Mouse (Mus musculus): ENCODE data around the gene H2-DMa. TPM values are rescaled to one million over a fixed set of nuclear protein-coding genes. Genes with fewer than 3 reads are reported as not detected.

Gene H2-DMa
- total RNA-seq, 2 experiments from 2014 or later, result 13.3 to 37.5 TPM

DNA sequence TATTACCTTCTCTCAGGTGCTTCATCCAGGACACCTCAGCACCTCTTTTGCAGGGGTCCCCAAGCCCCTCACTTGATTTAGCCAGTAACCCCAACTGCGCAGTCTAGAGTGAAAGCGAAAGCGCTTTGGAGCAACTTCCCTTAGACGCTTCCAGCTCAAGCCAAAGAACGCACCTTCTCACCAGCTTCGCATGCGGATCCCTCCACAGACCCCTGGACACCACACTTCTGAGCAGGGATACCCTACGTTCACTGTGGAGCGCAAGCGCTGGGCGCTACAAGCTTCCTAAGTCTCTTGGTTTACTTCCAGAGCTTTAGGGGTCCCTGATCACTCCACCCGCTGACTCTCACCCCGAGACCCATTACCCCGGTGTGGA, 67.5 kb downstream of the H2-DMa start:
- peak; percentile 21 for ATAC-seq (replicated peaks; ENCODE audit: low FRiP score, poor library complexity, severe bottlenecking)

DNA sequence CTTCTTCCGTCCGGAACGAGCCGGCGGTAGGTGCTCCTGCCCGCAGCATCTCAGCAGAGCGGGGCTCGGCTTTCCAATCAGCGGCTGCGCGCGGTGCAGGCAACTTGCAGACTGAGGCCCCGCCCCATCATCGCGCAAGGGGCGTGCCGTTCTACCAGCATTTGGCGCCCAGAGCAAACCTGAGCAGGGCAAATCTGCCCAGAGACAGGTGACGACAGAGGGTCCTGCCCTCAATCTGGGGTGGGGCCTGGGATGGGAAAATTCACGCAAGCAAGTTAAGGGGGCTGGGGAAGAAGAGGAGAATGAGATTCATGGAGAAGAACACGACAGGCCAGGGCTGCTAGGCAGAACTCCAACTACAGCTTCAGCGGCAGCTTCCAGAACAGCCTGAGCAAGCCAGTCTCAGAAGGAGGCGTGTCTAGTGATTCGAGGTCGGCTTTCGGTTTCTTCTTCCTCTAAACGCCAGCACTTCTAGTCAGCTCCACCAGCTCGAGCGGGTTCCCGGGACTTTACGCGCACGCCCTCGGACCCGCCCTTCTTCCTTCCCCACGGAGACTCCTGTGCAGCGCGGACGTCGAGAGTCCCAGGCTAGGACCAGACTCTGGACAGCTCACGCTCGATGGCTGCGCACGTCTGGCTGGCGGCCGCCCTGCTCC, 68.0 kb downstream of the H2-DMa start, which contains the start of the genes Tap1 and Psmb9:
Gene Tap1 (plus strand): TSS at position 293 of the 656 bp plus-strand sequence.
Gene Psmb9 (minus strand): TSS at position 504 of the 656 bp plus-strand sequence.
- ATAC-seq (replicated peaks; ENCODE audit: low FRiP score, poor library complexity, severe bottlenecking), result peak; percentile 86

DNA sequence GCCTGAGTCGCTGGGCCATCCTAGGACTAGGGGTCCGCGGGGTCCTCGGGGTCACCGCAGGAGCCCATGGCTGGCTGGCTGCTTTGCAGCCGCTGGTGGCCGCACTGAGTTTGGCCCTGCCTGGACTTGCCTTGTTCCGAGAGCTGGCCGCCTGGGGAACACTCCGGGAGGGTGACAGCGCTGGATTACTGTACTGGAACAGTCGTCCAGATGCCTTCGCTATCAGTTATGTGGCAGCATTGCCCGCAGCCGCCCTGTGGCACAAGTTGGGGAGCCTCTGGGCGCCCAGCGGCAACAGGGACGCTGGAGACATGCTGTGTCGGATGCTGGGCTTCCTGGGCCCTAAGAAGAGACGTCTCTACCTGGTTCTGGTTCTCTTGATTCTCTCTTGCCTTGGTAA, 68.7 kb downstream of the H2-DMa start:
- ATAC-seq (replicated peaks; ENCODE audit: low FRiP score, poor library complexity, severe bottlenecking), result peak; percentile 73

Other genes starting within 250 kb of the H2-DMa start
Only the 30 nearest of the 32 such genes appear.
- 5.0 and 17.6 TPM in 2 replicates for gene Kifc1, start 228.9 kb upstream of the H2-DMa start, total RNA-seq (2015; ENCODE audit: low replicate concordance)
- 47.5 and 80.7 TPM in 2 replicates for gene Kifc1, start 228.9 kb upstream of the H2-DMa start, total RNA-seq (2017; ENCODE audit: low replicate concordance)
- not detected in 2 replicates for gene Platr17, start 214.4 kb upstream of the H2-DMa start, total RNA-seq (2015; ENCODE audit: low replicate concordance)
- gene Platr17, start 214.4 kb upstream of the H2-DMa start, total RNA-seq (2017; ENCODE audit: low replicate concordance), result 9.7 TPM in 1 of 2 replicates, not detected in the other
- gene Daxx, start 210.1 kb upstream of the H2-DMa start, total RNA-seq (2015; ENCODE audit: low replicate concordance), result 12.1 and 14.2 TPM in 2 replicates
- 20.4 and 21.7 TPM in 2 replicates for gene Daxx, start 210.1 kb upstream of the H2-DMa start, total RNA-seq (2017; ENCODE audit: low replicate concordance)
- 30.7 and 30.9 TPM in 2 replicates for gene Tapbp, start 203.6 kb upstream of the H2-DMa start, total RNA-seq (2015; ENCODE audit: low replicate concordance)
- 34.3 and 39.6 TPM in 2 replicates for gene Tapbp, start 203.6 kb upstream of the H2-DMa start, total RNA-seq (2017; ENCODE audit: low replicate concordance)
- 4.0 and 7.9 TPM in 2 replicates for gene Zbtb22, start 203.6 kb upstream of the H2-DMa start, total RNA-seq (2015; ENCODE audit: low replicate concordance)
- gene Zbtb22, start 203.6 kb upstream of the H2-DMa start, total RNA-seq (2017; ENCODE audit: low replicate concordance), result 8.8 and 10.3 TPM in 2 replicates
- 5.2 and 6.1 TPM in 2 replicates for gene Rgl2, start 190.0 kb upstream of the H2-DMa start, total RNA-seq (2015; ENCODE audit: low replicate concordance)
- 5.6 and 9.7 TPM in 2 replicates for gene Rgl2, start 190.0 kb upstream of the H2-DMa start, total RNA-seq (2017; ENCODE audit: low replicate concordance)
- gene Pfdn6, start 179.2 kb upstream of the H2-DMa start, total RNA-seq (2015; ENCODE audit: low replicate concordance), result 15.9 and 38.0 TPM in 2 replicates
- 22.9 TPM in 2 replicates for gene Pfdn6, start 179.2 kb upstream of the H2-DMa start, total RNA-seq (2017; ENCODE audit: low replicate concordance)
- 4.0 and 15.9 TPM in 2 replicates for gene Wdr46, start 178.9 kb upstream of the H2-DMa start, total RNA-seq (2015; ENCODE audit: low replicate concordance)
- 7.5 and 8.5 TPM in 2 replicates for gene Wdr46, start 178.9 kb upstream of the H2-DMa start, total RNA-seq (2017; ENCODE audit: low replicate concordance)
- not detected in 2 replicates for gene B3galt4, start 168.1 kb upstream of the H2-DMa start, total RNA-seq (2015; ENCODE audit: low replicate concordance)
- gene B3galt4, start 168.1 kb upstream of the H2-DMa start, total RNA-seq (2017; ENCODE audit: low replicate concordance), result 0.70 and 0.94 TPM in 2 replicates
- 8.2 and 11.3 TPM in 2 replicates for gene Vps52, start 163.7 kb upstream of the H2-DMa start, total RNA-seq (2015; ENCODE audit: low replicate concordance)
- gene Vps52, start 163.7 kb upstream of the H2-DMa start, total RNA-seq (2017; ENCODE audit: low replicate concordance), result 13.0 and 17.0 TPM in 2 replicates
- gene Rps18, start 163.5 kb upstream of the H2-DMa start, total RNA-seq (2015; ENCODE audit: low replicate concordance), result 758 and 917 TPM in 2 replicates
- gene Rps18, start 163.5 kb upstream of the H2-DMa start, total RNA-seq (2017; ENCODE audit: low replicate concordance), result 207 and 301 TPM in 2 replicates
- gene H2-K1, start 119.2 kb upstream of the H2-DMa start, total RNA-seq (2015; ENCODE audit: low replicate concordance), result 177 and 273 TPM in 2 replicates
- 97.6 and 121 TPM in 2 replicates for gene H2-K1, start 119.2 kb upstream of the H2-DMa start, total RNA-seq (2017; ENCODE audit: low replicate concordance)
- 1.9 and 9.2 TPM in 2 replicates for gene Ring1, start 94.9 kb upstream of the H2-DMa start, total RNA-seq (2015; ENCODE audit: low replicate concordance)
- 2.0 and 2.8 TPM in 2 replicates for gene Ring1, start 94.9 kb upstream of the H2-DMa start, total RNA-seq (2017; ENCODE audit: low replicate concordance)
- gene H2-Ke6, start 91.5 kb upstream of the H2-DMa start, total RNA-seq (2015; ENCODE audit: low replicate concordance), result 26.5 and 50.7 TPM in 2 replicates
- gene H2-Ke6, start 91.5 kb upstream of the H2-DMa start, total RNA-seq (2017; ENCODE audit: low replicate concordance), result 15.0 and 17.8 TPM in 2 replicates
- gene Slc39a7, start 87.9 kb upstream of the H2-DMa start, total RNA-seq (2015; ENCODE audit: low replicate concordance), result not detected in 2 replicates
- 11.5 and 16.6 TPM in 2 replicates for gene Slc39a7, start 87.9 kb upstream of the H2-DMa start, total RNA-seq (2017; ENCODE audit: low replicate concordance)
- 7.1 and 8.3 TPM in 2 replicates for gene Rxrb, start 87.7 kb upstream of the H2-DMa start, total RNA-seq (2015; ENCODE audit: low replicate concordance)
- 10.7 and 12.0 TPM in 2 replicates for gene Rxrb, start 87.7 kb upstream of the H2-DMa start, total RNA-seq (2017; ENCODE audit: low replicate concordance)
- 1.3 TPM in 1 of 2 replicates, not detected in the other for gene Col11a2, start 80.1 kb upstream of the H2-DMa start, total RNA-seq (2015; ENCODE audit: low replicate concordance)
- gene Col11a2, start 80.1 kb upstream of the H2-DMa start, total RNA-seq (2017; ENCODE audit: low replicate concordance), result 4.3 and 7.0 TPM in 2 replicates
- 0.84 and 7.9 TPM in 2 replicates for gene H2-Oa, start 27.2 kb upstream of the H2-DMa start, total RNA-seq (2015; ENCODE audit: low replicate concordance)
- 1.1 TPM in 1 of 2 replicates, not detected in the other for gene H2-Oa, start 27.2 kb upstream of the H2-DMa start, total RNA-seq (2017; ENCODE audit: low replicate concordance)
- gene Brd2, start 3.1 kb downstream of the H2-DMa start, total RNA-seq (2015; ENCODE audit: low replicate concordance), result 36.1 and 75.0 TPM in 2 replicates
- gene Brd2, start 3.1 kb downstream of the H2-DMa start, total RNA-seq (2017; ENCODE audit: low replicate concordance), result 114 and 135 TPM in 2 replicates
- 2.5 TPM in 1 of 2 replicates, not detected in the other for gene H2-DMb2, start 23.8 kb downstream of the H2-DMa start, total RNA-seq (2015; ENCODE audit: low replicate concordance)
- gene H2-DMb2, start 23.8 kb downstream of the H2-DMa start, total RNA-seq (2017; ENCODE audit: low replicate concordance), result 3.2 and 3.6 TPM in 2 replicates
- gene H2-DMb1, start 33.5 kb downstream of the H2-DMa start, total RNA-seq (2015; ENCODE audit: low replicate concordance), result 6.1 and 9.6 TPM in 2 replicates
- gene H2-DMb1, start 33.5 kb downstream of the H2-DMa start, total RNA-seq (2017; ENCODE audit: low replicate concordance), result 7.1 and 15.8 TPM in 2 replicates
- 6.9 and 12.1 TPM in 2 replicates for gene Tap1, start 68.0 kb downstream of the H2-DMa start, total RNA-seq (2015; ENCODE audit: low replicate concordance)
- 13.3 and 24.7 TPM in 2 replicates for gene Tap1, start 68.0 kb downstream of the H2-DMa start, total RNA-seq (2017; ENCODE audit: low replicate concordance)
- 16.1 and 55.0 TPM in 2 replicates for gene Psmb9, start 68.2 kb downstream of the H2-DMa start, total RNA-seq (2015; ENCODE audit: low replicate concordance)
- 17.2 and 29.1 TPM in 2 replicates for gene Psmb9, start 68.2 kb downstream of the H2-DMa start, total RNA-seq (2017; ENCODE audit: low replicate concordance)
- 35.5 and 50.4 TPM in 2 replicates for gene Psmb8, start 78.2 kb downstream of the H2-DMa start, total RNA-seq (2015; ENCODE audit: low replicate concordance)
- gene Psmb8, start 78.2 kb downstream of the H2-DMa start, total RNA-seq (2017; ENCODE audit: low replicate concordance), result 34.0 and 37.2 TPM in 2 replicates
- gene Tap2, start 84.0 kb downstream of the H2-DMa start, total RNA-seq (2015; ENCODE audit: low replicate concordance), result 0.38 and 5.2 TPM in 2 replicates
- gene Tap2, start 84.0 kb downstream of the H2-DMa start, total RNA-seq (2017; ENCODE audit: low replicate concordance), result 7.8 and 11.2 TPM in 2 replicates
- gene H2-Ob, start 119.4 kb downstream of the H2-DMa start, total RNA-seq (2015; ENCODE audit: low replicate concordance), result 4.8 and 8.1 TPM in 2 replicates
- gene H2-Ob, start 119.4 kb downstream of the H2-DMa start, total RNA-seq (2017; ENCODE audit: low replicate concordance), result 1.4 TPM in 1 of 2 replicates, not detected in the other
- gene H2-Ab1, start 138.1 kb downstream of the H2-DMa start, total RNA-seq (2015; ENCODE audit: low replicate concordance), result 60.8 and 138 TPM in 2 replicates
- 38.6 and 79.7 TPM in 2 replicates for gene H2-Ab1, start 138.1 kb downstream of the H2-DMa start, total RNA-seq (2017; ENCODE audit: low replicate concordance)
- gene H2-Aa, start 168.3 kb downstream of the H2-DMa start, total RNA-seq (2015; ENCODE audit: low replicate concordance), result 92.2 and 127 TPM in 2 replicates
- 32.1 and 32.2 TPM in 2 replicates for gene H2-Aa, start 168.3 kb downstream of the H2-DMa start, total RNA-seq (2017; ENCODE audit: low replicate concordance)
- 6.5 and 9.8 TPM in 2 replicates for gene H2-Eb1, start 186.3 kb downstream of the H2-DMa start, total RNA-seq (2015; ENCODE audit: low replicate concordance)
- gene H2-Eb1, start 186.3 kb downstream of the H2-DMa start, total RNA-seq (2017; ENCODE audit: low replicate concordance), result 15.9 and 53.1 TPM in 2 replicates
- not detected in 2 replicates for gene H2-Eb2, start 206.1 kb downstream of the H2-DMa start, total RNA-seq (2015; ENCODE audit: low replicate concordance)
- not detected in 2 replicates for gene H2-Eb2, start 206.1 kb downstream of the H2-DMa start, total RNA-seq (2017; ENCODE audit: low replicate concordance)